Mouse (Mus musculus) adrenal gland, postnatal 4 days (tissue): ENCODE measurements around the gene Higd1a. TPM values are rescaled to one million over a fixed set of nuclear protein-coding genes. Genes with fewer than 3 reads are reported as not detected.

Experiments used
- DNase-seq, 2 experiments: peaks; one replicate each; pipeline ENCODE4 v3.0.0; 2021 to 2022; ENCODE audit warnings: low spot score in 2 of 2, mixed read lengths in 2 of 2
- total RNA-seq, 2 experiments: library from RNA; stranded (reverse); gene quantifications; 2 replicates each; pipeline ENCODE4 v1.2.3; 2021

Gene Higd1a
- total RNA-seq, 2 experiments from 2014 or later: 63.8 to 68.9 TPM

DNA sequence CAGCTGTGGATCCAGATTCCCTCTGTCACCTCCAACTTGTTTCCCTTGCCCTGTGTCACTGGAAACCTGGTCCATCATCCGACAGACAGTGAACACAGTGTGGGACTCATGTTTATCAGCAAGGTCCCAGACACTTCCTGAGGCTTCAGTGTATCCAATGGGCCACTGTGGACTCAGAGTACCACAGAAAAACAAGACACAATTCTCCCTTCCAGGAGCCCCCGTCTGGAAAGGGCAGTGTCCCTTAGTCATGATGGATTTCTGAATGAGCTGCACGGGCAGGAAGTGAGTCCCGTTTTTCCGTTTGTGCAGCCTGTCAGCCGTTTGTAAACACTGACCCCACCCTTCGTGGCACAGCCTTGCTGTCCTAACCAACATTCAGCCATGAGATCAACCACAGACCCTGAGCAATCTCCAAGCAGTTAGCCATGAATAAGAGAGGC, 23.9 kb upstream of the Higd1a start:
- no peak for DNase-seq

DNA sequence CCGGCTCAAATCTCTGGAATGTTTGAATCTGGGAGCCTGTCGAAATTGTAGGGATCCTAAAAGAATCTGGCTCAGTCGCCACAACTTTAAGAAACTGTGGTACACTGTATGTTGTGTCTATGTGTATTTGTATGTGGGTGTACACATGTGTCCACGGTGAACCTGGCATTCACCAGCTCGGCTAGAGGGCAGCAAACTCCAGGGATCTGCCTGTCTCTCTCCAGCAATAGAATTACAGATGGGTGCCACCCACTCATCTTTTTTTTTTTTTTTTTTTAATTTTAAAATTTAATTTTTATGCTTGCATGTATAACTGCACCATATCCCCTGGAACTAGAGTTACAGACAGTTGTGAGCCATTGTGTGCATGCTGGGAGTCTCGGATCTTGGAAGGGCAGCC, 23.1 kb upstream of the Higd1a start:
- no peak for DNase-seq

DNA sequence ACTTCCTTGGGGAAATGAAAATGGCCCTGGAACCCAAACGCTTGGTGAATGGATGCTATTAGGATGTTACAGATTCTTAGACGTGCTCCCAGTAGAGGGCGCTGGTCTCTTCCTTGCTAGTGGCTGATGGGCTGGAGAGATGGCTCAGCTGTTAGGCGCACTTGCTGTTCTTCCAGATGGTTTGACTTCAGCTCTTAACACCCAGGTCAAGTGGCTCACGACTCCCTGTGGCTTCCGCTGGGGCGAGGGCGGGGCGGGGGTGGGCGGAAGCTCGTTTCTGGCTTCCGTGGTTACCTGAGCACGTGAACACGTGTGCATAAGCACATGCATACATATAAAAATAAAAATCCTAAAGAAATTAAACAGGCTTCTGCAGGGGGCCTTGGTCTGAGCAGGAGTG, 22.7 kb upstream of the Higd1a start:
- peak in 1 of 2 experiments; percentile 54 for DNase-seq

DNA sequence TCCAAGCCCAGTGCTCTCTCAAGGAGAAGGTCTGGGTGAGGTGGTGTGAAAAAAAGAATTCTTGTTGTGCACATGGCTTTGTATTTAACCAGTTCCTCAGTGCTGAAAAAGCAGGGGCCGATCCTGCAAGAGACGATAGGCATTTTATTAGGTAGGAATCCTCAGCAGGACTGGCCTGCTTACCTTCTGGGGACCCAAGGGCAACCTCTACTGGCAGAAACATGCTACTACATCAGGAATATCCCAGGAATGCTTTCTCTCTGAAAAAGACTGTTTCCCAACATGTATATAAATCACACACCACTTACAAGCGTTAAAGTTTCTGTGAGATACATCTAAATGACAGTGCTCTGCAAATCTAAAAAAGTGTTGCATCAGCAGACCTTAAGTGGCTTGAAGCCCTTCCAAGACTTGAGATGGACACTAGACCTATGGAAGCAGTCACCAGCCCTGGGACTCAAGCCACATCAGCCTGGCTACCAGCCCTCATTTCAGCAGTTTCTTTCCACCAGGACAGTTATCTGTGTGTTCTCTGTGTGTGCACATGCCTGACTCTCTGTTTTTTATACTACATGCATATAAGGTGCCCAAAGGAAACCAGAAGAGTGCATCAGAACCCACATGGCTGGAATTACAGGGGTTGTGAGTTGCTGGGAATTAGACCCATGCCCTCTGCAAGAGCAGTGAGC, 19.0 kb upstream of the Higd1a start:
- peak in 1 of 2 experiments; percentile 35 for DNase-seq

DNA sequence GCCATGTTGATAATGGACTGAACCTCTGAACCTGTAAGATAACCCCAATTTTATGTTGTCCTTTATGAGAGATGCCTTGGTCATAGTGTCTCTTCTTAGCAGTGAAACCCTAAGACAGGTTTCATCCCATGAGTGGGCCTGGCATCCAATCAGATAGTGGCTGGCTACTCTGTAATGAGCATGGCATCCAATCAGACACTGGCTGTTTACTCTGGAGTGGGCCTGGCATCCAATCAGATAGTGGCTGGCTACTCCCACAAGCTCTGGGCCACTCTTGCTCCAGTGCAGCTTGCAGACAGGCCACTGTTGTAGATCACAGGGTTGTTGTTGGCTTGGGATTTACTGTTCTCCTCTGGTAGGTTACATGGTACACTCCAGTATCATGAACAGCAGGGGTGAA, 15.4 kb upstream of the Higd1a start:
- DNase-seq: no peak

DNA sequence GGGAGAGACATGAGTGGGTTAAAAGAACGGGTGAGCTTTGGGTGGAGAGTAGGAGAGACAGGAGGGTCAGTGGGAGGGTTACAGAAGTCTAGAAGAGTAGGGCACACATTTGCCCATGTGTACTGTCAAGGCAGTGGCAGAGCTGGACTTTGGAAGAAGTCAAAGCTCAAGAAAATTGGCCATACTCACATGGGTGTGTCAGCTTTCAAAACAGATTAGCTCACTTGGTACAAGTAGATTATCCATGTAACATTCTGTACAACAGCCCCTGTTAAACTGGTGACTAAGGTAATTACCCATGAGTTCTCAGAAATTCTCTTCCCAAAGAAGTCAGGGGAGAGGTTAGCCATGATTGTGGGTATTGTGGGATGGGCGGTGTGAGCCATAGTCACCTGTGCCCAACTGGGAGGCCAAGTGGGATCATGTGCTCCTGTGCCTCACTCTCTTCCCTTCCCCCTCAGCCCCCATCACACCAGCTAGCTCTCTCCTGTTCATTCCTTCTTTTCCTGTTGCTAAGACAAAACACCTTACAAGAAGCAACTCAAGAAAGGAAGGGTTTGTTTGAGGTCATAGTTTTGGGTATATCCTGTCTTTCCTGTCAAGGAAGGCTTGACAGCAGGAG, 14.0 kb upstream of the Higd1a start:
- DNase-seq: no peak

DNA sequence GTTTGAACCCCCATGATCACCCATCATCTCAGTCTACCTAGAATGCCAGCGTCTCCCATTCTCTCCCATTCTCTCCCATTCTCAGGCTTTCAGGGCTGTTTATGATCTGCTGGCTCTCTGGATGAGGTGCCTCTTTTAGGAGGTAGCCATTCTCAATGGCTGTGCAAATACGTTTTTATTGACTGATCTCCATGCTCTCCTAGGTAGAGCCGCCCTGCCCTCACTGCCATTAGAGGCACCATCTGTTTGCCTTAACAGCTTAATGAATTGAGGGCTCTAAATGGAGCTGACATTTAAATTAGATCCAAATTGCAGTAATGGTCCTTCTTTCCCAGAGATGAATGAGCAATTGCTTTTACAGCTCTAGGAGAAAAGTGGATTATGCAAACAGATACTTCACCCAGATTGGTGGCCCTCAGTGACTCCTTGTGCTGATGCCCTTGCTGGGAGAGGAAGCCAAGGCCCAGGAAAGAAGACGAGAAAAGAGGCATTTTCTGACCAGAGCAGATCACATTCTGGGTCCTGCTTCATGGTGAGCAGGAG, 11.9 kb upstream of the Higd1a start:
- no peak for DNase-seq

DNA sequence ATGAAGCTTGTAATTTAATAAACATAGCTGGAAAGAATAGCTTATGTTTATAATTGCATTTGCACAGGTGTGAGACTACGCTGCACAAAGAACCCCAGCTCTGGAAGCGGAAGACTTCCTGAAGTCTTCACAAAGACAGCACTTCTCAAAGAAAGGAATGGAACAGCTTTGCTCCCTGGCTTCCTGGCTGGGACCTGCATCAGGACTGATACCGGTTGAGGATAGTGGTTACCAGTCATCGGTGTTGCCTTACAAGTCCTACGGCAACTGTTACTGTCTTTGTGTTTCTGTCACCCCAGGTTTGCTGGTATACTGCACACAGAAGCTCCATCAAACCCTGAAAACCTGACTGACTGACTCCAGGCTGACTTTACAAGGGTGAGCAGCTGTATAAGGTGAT, 11.3 kb upstream of the Higd1a start:
- DNase-seq: no peak

DNA sequence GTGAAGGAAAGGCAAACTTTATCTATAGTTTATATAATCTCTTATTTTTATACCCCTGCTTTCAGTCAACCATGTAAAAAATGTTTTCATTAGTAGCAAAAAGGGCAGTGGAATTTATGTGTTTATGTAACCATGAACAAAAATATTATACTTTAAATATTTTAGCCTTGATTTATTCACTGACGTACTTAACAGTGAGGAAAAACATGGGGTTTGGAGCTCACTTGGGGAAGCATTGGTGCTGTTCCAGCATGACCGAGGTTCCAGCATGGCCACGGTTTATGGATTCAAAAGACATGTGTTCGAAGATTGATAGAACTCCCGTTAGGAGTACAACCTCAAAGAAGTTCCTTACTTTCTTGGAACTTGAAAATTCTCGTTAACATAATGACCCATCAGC, 10.1 kb upstream of the Higd1a start:
- no peak for DNase-seq

DNA sequence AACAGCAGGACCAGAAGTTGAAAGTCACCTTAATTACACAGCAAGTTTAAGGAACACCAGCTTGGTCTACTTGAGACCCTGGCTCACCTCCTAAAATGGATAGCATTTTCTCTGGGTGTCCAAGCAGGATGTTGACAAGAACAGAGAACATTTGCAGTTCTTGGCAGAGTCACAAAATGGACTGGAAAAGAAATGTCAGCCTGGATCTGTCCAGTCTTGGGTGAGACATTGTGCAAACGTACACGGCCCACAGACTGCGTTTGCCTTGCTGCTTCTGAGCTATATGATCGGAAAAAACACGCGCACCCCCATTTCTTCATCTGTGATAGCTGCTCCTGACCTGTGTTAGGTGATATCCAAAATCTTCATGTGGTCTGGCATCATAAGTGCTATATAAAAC, 9.5 kb upstream of the Higd1a start:
- no peak for DNase-seq

DNA sequence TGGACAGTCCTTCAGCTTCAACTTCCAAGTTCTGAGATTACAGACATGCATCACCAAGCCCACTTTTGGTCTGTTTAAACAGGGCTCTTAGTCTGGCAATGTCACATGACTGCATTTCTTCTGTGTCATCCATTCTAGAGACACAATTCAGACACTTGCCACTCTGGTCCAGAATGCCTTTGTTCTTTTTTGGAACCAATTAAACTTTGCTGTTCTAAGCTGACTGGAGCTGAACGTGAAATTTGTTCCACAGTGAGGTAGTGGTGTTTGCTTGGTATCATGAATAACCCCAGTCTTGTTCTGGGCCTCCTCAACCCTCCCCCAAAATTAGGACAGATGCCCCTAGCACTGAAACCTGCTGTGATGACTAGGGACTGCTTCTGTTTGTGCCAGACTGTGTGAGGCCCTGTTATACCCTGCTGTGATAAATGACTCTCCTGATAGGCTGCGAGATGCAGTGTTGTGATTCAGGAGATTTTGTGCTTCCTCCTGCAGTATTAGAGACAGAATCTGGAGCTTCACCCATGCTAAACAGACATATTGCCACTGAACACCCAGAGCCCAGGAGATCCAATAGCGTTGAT, 7.4 kb upstream of the Higd1a start:
- no peak for DNase-seq

DNA sequence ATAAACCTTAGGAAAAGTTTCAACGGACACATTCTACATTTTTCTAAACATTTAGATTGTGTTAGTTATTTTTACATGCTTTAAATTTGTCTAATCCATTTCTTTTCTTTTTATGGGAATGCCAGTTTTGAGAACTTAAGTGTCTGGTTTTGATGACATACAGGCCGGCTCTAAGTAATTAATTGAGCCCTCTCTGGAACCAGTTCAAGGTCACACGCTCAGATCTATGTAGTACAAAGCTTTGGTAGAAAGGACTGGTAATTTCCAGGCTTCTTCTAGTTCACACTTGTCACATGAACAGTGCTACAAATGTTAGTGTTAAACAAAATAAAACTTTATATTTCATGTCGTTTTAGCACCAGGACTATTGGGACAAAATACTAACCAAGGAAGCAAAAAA, 6.7 kb upstream of the Higd1a start:
- DNase-seq: no peak

DNA sequence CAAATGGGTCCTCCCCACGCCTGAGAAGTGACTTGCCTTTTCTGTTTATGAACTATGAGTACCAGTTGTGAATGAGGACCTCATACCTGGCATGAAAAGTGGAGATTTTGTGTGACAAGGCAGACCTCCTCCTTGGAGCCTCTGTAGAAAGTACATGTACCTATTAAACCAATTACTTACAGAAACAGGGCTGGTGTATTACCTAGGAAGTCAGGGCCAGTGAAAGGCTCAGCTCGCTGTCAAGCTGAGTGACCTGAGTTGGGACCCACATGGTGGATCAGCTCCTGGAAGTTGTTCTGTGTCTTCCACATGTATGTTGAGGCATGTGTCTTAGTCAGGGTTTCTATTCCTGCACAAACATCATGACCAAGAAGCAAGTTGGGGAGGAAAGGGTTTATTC, 2.8 kb upstream of the Higd1a start:
- DNase-seq: no peak

DNA sequence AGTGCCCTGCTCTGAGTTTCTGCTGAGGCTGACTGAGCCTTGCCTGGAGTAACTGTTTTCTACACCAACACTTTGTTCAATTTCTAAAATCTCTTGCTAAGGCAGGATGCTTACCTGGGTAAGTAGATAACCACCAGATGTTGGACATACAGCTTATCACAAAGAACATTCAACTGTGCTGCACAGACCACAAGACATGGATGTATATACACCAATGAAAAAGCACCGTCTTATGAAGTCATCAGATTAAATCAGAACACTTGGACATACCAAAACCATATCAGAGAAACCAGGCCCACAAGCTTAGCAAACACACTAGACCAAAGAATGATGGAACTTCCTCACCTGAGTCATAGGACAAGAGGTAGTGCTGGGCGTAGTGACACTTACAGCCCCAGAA, 1.2 kb upstream of the Higd1a start:
- DNase-seq: no peak

DNA sequence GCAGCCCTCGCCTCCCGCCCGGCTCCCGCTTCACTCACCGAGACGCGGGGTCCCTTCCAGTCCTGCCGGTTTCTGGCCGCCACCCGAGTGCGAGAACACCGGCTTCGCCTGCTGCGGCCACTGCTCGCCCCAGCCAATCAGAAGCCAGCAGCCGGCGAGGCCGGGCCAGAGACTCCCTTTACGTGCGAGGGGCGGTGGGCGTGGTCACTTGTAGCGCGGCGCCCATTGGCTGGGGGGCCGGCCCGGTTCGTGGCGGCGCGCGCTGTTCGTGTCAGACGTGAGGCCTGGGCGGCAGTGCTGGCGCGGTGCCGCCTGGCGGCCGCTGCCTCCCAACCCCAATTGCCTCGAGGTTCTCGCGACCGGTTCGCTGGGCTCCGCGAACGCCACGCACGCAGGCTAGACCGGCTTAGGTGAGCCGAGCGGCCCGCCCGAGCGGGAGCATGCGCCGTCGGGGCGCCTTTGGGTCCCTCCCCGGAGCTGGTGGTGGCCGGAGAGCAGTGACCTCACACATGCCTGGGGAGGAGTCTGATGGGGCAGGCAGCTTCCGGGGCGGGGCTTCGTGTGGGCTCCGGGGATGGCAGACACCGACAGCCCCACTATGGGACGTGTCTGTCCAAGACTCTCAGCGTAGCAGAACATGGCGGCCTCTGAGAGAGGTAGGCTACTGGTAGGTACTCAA, 549 bp downstream of the Higd1a start:
- peak; percentile 96 to 98 for DNase-seq

DNA sequence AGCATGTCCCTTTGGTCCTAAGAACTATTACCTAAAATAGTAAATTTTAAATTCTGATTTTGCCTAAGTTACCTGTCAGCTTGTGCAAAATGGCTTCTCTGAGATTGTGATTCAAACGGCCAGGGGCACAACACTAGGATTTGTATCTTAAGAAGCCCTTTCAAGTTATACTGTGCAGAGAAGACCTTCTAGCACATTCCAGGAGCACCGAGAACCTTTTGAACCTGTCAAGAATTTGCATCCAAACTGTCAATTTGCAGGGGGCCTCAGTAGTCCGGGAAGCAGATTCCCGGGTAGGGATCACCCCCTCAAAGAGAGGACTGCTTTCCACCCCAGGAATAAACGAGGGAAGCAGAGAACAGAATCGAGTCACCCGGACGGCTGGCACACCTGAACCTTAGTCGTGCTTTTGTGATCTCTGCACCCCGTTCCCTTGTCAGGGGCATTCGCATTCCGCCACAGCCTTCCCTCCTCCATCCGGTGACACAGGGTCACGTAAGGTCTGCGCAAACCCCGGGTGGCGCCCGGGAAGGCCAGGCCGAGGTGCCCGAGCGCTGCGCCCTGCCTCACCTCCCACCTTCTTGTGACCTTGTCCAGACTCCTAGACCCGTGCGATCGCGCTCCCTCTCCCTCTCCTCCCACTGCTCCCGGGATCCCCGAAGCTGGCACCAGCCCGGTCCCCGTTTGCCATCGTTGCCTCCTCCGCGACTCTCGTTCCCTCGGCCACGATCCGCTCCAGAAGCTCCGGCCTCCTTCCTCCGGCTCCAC, 1.3 kb downstream of the Higd1a start:
- DNase-seq: peak in 1 of 2 experiments; percentile 24

DNA sequence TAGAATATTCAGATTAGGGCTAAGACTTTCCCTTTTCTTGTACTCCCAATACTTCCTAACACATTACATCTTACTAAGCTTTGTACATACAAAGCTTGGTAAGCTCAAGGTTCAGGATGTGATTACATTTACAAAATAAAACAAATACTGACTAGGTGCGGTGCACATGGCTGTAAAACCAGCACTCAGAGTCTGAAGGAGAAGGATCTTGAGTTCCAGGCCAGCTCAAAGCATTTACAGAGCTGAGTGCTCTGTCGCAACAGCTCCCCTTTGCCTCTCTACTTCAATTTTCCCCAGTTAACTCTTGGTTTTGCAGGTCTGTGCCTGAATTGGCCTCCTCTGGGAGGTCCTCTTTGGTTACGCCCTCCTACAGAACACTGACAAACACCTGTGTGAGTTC, 3.9 kb downstream of the Higd1a start:
- DNase-seq: no peak

DNA sequence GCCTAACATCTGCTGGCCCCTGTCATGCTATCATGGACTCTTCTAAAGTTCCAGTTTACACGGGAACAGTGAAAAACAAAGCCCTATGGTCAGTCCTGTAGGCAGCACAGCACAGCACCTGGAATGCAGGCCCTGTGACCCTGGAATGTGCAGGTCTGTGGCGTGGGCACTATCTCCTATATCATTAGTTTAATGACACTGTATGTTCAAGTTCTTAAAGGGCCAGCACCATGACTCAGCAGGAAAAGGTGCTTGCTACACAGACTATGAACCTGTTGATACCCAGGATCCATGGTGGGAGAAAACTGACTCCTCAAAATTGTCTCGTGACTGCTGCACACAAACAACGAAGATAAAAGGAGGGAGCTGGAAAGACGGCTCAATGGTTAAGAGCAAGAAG, 10.3 kb downstream of the Higd1a start:
- no peak for DNase-seq

DNA sequence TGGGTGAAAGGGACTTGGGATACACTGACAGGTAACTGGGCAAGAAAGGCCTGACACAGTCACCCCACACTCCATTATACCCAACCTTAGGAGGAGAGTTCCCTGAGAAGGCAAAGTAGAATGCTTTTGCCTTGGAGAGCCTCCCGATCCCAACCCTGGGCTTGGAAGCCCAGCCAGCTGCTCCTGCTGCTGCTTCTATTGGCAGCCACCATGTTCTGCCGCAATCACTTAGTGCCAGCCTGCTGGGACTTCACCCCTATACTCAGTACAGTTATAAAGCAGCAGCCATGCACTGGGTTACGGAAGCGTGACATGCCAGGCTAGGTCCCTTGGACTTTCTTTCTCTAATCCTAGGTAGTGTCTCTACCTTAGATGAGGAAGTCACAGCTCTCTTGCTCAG, 11.0 kb downstream of the Higd1a start:
- no peak for DNase-seq

DNA sequence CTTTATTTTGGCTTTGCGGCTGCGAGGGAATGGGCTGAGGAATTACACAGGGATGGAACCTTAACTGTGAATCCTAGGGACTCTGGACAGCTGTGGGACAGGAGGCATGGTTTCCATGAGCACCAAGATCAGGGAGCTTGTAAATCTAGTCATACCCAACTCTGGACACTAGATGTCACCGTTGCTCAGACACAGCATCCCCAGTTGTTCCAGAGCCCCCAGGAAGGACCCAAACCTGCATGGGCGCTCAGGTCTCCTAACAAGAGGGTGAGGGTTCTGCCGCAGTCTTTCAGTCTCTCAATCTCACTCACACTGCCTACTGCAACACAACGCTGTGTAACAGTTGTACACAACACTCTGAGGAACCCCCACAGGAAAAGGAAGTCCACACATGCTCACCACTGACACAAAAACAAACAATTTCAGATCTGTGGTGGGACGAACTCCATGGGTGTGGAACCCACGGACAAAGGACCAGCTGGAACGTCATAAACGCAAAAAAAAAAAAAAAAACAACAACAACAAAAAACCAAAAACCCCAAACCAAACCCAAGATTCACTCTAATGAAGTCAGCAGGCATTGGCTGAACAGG, 11.5 kb downstream of the Higd1a start:
- DNase-seq: no peak

DNA sequence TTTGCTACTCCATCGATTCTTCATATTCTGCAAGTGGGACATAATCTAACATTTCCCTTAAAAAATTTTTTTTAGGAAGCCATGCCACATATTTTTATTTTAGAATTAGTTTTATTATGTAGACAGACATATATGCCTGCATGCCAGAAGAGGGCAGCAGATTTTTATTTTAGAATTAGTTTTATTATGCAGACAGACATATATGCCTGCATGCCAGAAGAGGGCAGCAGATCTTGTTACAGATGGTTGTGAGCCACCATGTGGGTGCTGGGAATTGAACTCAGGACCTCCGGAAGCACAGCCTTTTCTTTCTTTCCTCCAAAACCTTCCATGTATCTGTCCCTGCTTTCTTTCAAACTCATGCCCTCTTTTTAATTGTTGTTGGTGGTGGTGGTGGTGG, 15.2 kb downstream of the Higd1a start:
- DNase-seq: no peak
